In the genomic region with DNA sequence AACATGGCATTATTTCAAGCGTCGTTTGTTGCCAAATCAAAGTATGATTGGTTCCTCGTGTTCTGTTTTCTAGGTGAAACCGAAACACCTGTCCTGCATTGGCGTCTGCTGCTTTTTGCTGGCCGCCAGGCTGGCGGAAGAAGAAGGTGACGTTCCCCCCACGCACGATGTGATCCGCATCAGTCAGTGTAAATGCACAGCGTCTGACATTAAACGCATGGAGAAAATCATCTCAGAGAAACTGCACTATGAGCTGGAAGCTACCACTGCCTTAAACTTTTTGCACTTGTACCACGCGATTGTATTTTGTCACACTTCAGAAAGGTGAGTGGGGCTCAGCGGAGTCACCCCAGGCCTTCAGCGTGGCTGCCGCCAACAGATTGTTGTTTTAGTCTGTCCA, we compare ENCODE assay signal across 18 mouse cellular contexts.
"Had no signal": no experiment of that assay in that cellular context is flagged by ENCODE, and none has a peak within 500 bp of the region (broad histone marks: within the 10 kb centered on the region; RNA-seq: fewer than 3 reads in every experiment).

No protein-coding gene starts in this region.

- DNase-seq: kidney, adult 9 months; kidney, postnatal 25 days; layer of hippocampus, adult 9-11 months; liver; lung, adult 18-20 months; lung, postnatal 14 days; lung, postnatal 4 days; thymus, adult 2 months; thymus, postnatal 14 days; thymus, postnatal 4 days had no signal

- H3K27me3 ChIP-seq: limb, embryonic 13.5 days; liver, embryonic 12.5 days; midbrain, embryonic 13.5 days had no signal

- ATAC-seq: liver, embryonic 12.5 days; midbrain, embryonic 13.5 days; midbrain, embryonic 16.5 days had no signal

- H3K9me3 ChIP-seq: limb, embryonic 10.5 days; limb, embryonic 13.5 days; liver, embryonic 12.5 days; liver, embryonic 15.5 days; midbrain, embryonic 10.5 days; midbrain, embryonic 13.5 days had no signal

- H3K4me3 ChIP-seq: layer of hippocampus, adult 2 months; liver, embryonic 12.5 days; liver, embryonic 15.5 days had no signal
